Mouse (Mus musculus) kidney, postnatal 0 days (tissue): ENCODE results near the gene Pcyox1. TPM values are rescaled to one million over a fixed set of nuclear protein-coding genes. Genes with fewer than 3 reads are reported as not detected.
"Not testable (repeated sequence)": the region's sequence is repeated elsewhere in the genome, so short reads cannot be mapped to it uniquely, and the experiment has no call there.

Source experiments
- ATAC-seq: fragments of 200-750 bp; cut with Nextera tagmentation; replicated peaks from 2 replicates; pipeline ENCODE4 v1.8.0; 2017; ENCODE audit warnings: low read depth, moderate number of reproducible peaks, moderate TSS enrichment, moderate library complexity; ENCODE audit not compliant: low FRiP score
- DNase-seq: peaks from one replicate; pipeline ENCODE4 v3.0.0-alpha.2; 2016; ENCODE audit warnings: low spot score
- H3K27ac ChIP-seq: fragments of 300-500 bp; sonication (generic); 2 replicates; pipeline ENCODE4 v1.5.1; 2014; ENCODE audit warnings: mild to moderate bottlenecking
- H3K27me3 ChIP-seq: fragments of 300-500 bp; sonication (generic); 2 replicates; pipeline ENCODE4 v1.6.1; 2014; ENCODE audit warnings: low read length, mixed read lengths; ENCODE audit not compliant: insufficient read depth
- H3K36me3 ChIP-seq: fragments of 300-500 bp; sonication (generic); 2 replicates; pipeline ENCODE4 v1.6.1; 2014; ENCODE audit warnings: low read length, mixed read lengths; ENCODE audit not compliant: insufficient read depth
- H3K4me1 ChIP-seq: fragments of 300-500 bp; sonication (generic); replicated peaks from 2 replicates; pipeline ENCODE4 v1.6.1; 2014; ENCODE audit warnings: antibody characterized with exemption, low read length, mixed read lengths; ENCODE audit not compliant: insufficient read depth
- H3K4me2 ChIP-seq: fragments of 300-500 bp; sonication (generic); 2 replicates; pipeline ENCODE4 v1.6.1; 2014; ENCODE audit warnings: mild to moderate bottlenecking, low read length, moderate library complexity, mixed read lengths
- H3K4me3 ChIP-seq: fragments of 300-500 bp; sonication (generic); replicated peaks from 2 replicates; pipeline ENCODE4 v1.5.1; 2014; ENCODE audit warnings: low read depth, low read length
- H3K9ac ChIP-seq: fragments of 300-500 bp; sonication (generic); 2 replicates; pipeline ENCODE4 v1.6.1; 2014; ENCODE audit warnings: low read depth, low read length
- H3K9me3 ChIP-seq: fragments of 300-500 bp; sonication (generic); replicated peaks from 2 replicates; pipeline ENCODE4 v1.6.1; 2016; ENCODE audit warnings: low read length, inconsistent platforms, mixed read lengths
- CTCF ChIP-seq: IDR thresholded peaks from 2 replicates; pipeline ENCODE4 v1.5.1; 2016; ENCODE audit warnings: antibody characterized with exemption, low read depth, mild to moderate bottlenecking, moderate library complexity
- WGBS: fragments of 180-500 bp; shearing (Covaris S2); extraction: QIAGEN DNeasy Blood & Tissue Kit; methylation state at CpG from one replicate; pipeline ENCODE4 v1.1.7; 2014; 5-methylcytosine and 5-hydroxymethylcytosine counted together
- polyA plus RNA-seq: library from polyadenylated mRNA; unstranded; fragments of >200 nt; fragmentation: Nextera tagmentation; extraction: Ambion mirVana; gene quantifications from 2 replicates; pipeline ENCODE4 v1.2.1, GENCODE M21; 2015

The Pcyox1 gene
- polyA plus RNA-seq, 1 experiment from 2014 or later = 110 TPM

GRCm38 (mm10) chr6:86349257-86349656 is 47.7 kb downstream of the Pcyox1 start:
- WGBS = 59% methylated on average over 7 of the region's 7 CpGs
- H3K27me3 ChIP-seq = no peaks in the 10 kb centered on the region
- H3K4me1 ChIP-seq = 0 out of 2 replicates have a peak, but pooled peaks cover under 1% of the 10 kb centered on the region
- no peaks in the 10 kb centered on the region for H3K9me3 ChIP-seq
- H3K27ac ChIP-seq = no peak overlapping the region
- H3K36me3 ChIP-seq = no peaks in the 10 kb centered on the region
- no peak overlapping the region for H3K4me2 ChIP-seq
- ATAC-seq = no peak
- peak; percentile 40 for DNase-seq
- H3K9ac ChIP-seq = no peak overlapping the region
- TF ChIP-seq CTCF = peak; percentile 69
- H3K4me3 ChIP-seq = no peak overlapping the region

- no peak overlapping the region for H3K4me3 ChIP-seq
- 0 out of 2 replicates have a peak, but pooled peaks cover 8% of the 10 kb centered on the region for H3K4me1 ChIP-seq
- DNase-seq (no peak), ATAC-seq (no peak)
- no peak overlapping the region for H3K27ac ChIP-seq
- no peak for TF ChIP-seq CTCF
- no peaks in the 10 kb centered on the region for H3K36me3 ChIP-seq
- WGBS = 62% methylated on average over 2 of the region's 2 CpGs
- no peak overlapping the region for H3K4me2 ChIP-seq
- no peaks in the 10 kb centered on the region for H3K27me3 ChIP-seq
- no peaks in the 10 kb centered on the region for H3K9me3 ChIP-seq
- no peak overlapping the region for H3K9ac ChIP-seq
Observed at GRCm38 (mm10) chr6:86346063-86346462, 50.9 kb downstream of the Pcyox1 start.

GRCm38 (mm10) chr6:86343656-86344055 is 53.3 kb downstream of the Pcyox1 start:
- Histone ChIP-seq H3K27ac (no peak overlapping the region), H3K27me3 (no peaks in the 10 kb centered on the region), H3K4me3 (no peak overlapping the region), H3K4me2 (no peak overlapping the region; the same call in 1 of the 2 replicates), H3K9me3 (no peaks in the 10 kb centered on the region), H3K9ac (no peak overlapping the region), H3K36me3 (no peaks in the 10 kb centered on the region), H3K4me1 (0 out of 2 replicates have a peak, but pooled peaks cover 8% of the 10 kb centered on the region)
- WGBS = 13% methylated on average over 7 of the region's 7 CpGs
- DNase-seq = peak; percentile 31
- no peak for TF ChIP-seq CTCF
- no peak for ATAC-seq

GRCm38 (mm10) chr6:86336340-86336739 is 60.6 kb downstream of the Pcyox1 start:
- not testable (repeated sequence) for H3K27ac ChIP-seq, DNase-seq, H3K36me3 ChIP-seq, H3K4me3 ChIP-seq, H3K9me3 ChIP-seq, H3K4me2 ChIP-seq, ATAC-seq, H3K27me3 ChIP-seq, H3K9ac ChIP-seq, H3K4me1 ChIP-seq
- WGBS = 93% methylated on average over 4 of the region's 4 CpGs

Other genes with a start within 250 kb of the Pcyox1 start
- 5.7 and 6.1 TPM in 2 replicates for gene Tgfa, start 201.9 kb downstream of the Pcyox1 start, polyA plus RNA-seq
- gene Fam136a, start 31.5 kb downstream of the Pcyox1 start, polyA plus RNA-seq = 100 and 110 TPM in 2 replicates
- 490 and 543 TPM in 2 replicates for gene Snrpg, start 25.9 kb downstream of the Pcyox1 start, polyA plus RNA-seq
- 119 and 122 TPM in 2 replicates for gene Tia1, start 7.1 kb upstream of the Pcyox1 start, polyA plus RNA-seq
- gene Gm44790, start 29.5 kb upstream of the Pcyox1 start, polyA plus RNA-seq = not detected in 2 replicates
- 22.5 and 23.1 TPM in 2 replicates for gene C87436, start 41.2 kb upstream of the Pcyox1 start, polyA plus RNA-seq
- gene Pcbp1, start 129.2 kb upstream of the Pcyox1 start, polyA plus RNA-seq = 488 and 506 TPM in 2 replicates
- 1.7 and 1.8 TPM in 2 replicates for gene Asprv1, start 231.0 kb upstream of the Pcyox1 start, polyA plus RNA-seq